Mouse (Mus musculus) C2C12 (cell line): ENCODE measurements at regions not wholly inside any gene's neighbourhood (a gene's known extent, or its start where the extent isn't known, plus 50 kb on each side); places are given as distances from the start of the nearest gene placed in this dataset.

Experiments used
- CEBPB ChIP-seq: IDR thresholded peaks from one replicate; pipeline ENCODE4 v1.6.1; 2011; ENCODE audit warnings: low read depth, mild to moderate bottlenecking, control low read depth, moderate library complexity
- CTCF ChIP-seq: IDR thresholded peaks from one replicate; pipeline ENCODE4 v1.5.1; 2011; ENCODE audit not compliant: control insufficient read depth, insufficient read depth, insufficient read length
- MAX ChIP-seq: IDR thresholded peaks from one replicate; pipeline ENCODE4 v1.6.1; 2011; ENCODE audit warnings: mild to moderate bottlenecking, control low read depth
- MYOD1 ChIP-seq: IDR thresholded peaks from one replicate; pipeline ENCODE4 v1.6.1; 2011; ENCODE audit warnings: low read depth; ENCODE audit not compliant: control insufficient read depth, insufficient read length

- no peak for TF ChIP-seq CTCF
- no peak for TF ChIP-seq MAX
- no peak for TF ChIP-seq MYOD1
- no peak for TF ChIP-seq CEBPB
Measured at GRCm38 (mm10) chr4:150757291-150757741, 96.4 kb upstream of the Errfi1 start.
